Mouse (Mus musculus) bone marrow, adult 2 months (tissue): ENCODE data around the gene 4930447C04Rik.

Source experiments
- CTCF ChIP-seq: fragments of 200-500 bp; IDR thresholded peaks from 2 replicates; pipeline ENCODE4 v1.5.1; 2011; ENCODE audit warnings: low read length, control low read depth; ENCODE audit not compliant: control insufficient read depth, insufficient read depth
- POLR2A ChIP-seq: fragments of 200-500 bp; IDR thresholded peaks from 2 replicates; pipeline ENCODE4 v1.6.1; 2011; ENCODE audit warnings: low read depth, mild to moderate bottlenecking, control low read depth, low read length, borderline replicate concordance; ENCODE audit not compliant: control insufficient read depth

DNA sequence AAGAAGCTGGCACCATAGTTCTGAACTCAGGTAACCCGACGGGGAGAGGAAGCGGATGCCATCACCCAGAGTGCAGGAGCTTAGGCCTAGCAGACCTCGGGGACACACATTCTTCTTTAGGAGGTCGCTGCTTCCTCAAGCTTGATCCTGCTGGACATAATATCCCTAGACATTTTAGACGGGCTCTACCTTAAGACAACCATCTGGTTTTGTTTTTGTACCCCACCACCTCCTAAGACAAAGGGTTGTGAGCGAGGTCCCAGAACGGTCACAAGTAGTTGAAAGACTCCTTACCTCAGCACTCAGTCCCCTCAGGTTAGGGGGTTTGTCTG lies 5.5 kb upstream of the 4930447C04Rik start:
- no peak for TF ChIP-seq CTCF
- no peak for TF ChIP-seq POLR2A
